Comparison of ENCODE assay signal across 8 mouse cellular contexts in genomic region chr11:80086844-80087243, GRCm38 (mm10). TPM values are rescaled to one million over a fixed set of nuclear protein-coding genes. Genes with fewer than 3 reads are reported as not detected.
DNase-seq lines count a peak whose midpoint lies in the region; ATAC-seq lines count a peak whose summit lies in the region.

No protein-coding gene starts in this region.

- WGBS in embryonic facial prominence, embryonic 11.5 days = 8% methylated on average over 5 of the region's 5 CpGs
- WGBS in heart, embryonic 10.5 days = 15% methylated on average over 5 of the region's 5 CpGs
- 7% methylated on average over 5 of the region's 5 CpGs for WGBS in liver, embryonic 15.5 days (ENCODE audit: insufficient replicate concordance)

- H3K4me2 ChIP-seq in embryonic facial prominence, embryonic 11.5 days (ENCODE audit: low read depth, low read length) = no peak overlapping the region
- peak overlapping the region; percentile 33; the same call in 1 of the 2 replicates for H3K4me2 ChIP-seq in liver, embryonic 15.5 days

- H3K4me3 ChIP-seq in embryonic facial prominence, embryonic 11.5 days (ENCODE audit: low read depth, low read length) = no peak overlapping the region
- no peak overlapping the region for H3K4me3 ChIP-seq in heart, embryonic 10.5 days
- H3K4me3 ChIP-seq in liver, embryonic 15.5 days (replicated peaks) = no peak overlapping the region

- H3K9ac ChIP-seq in embryonic facial prominence, embryonic 11.5 days (replicated peaks; ENCODE audit: low read length) = no peak overlapping the region
- H3K9ac ChIP-seq in liver, embryonic 15.5 days = no peak overlapping the region

- peak; percentile 92 for DNase-seq in adrenal gland, postnatal 14 days
- DNase-seq in embryonic facial prominence, embryonic 11.5 days (ENCODE audit: low spot score) = peak; percentile 90
- peak; percentile 91 for DNase-seq in heart, embryonic 10.5 days (ENCODE audit: low spot score)
- peak; percentile 90 to 92 for DNase-seq in kidney, postnatal 4 days
- DNase-seq in ovary, postnatal 10 days (ENCODE audit: low spot score) = peak; percentile 26
- DNase-seq in thymus, postnatal 0 days (ENCODE audit: low spot score) = peak; percentile 91

- peak; percentile 77 for ATAC-seq in CD4-positive, CD25-positive, alpha-beta regulatory T cell, adult 4 months
- no peak; the same call in 1 of the 2 replicates for ATAC-seq in embryonic facial prominence, embryonic 11.5 days (replicated peaks; ENCODE audit: insufficient number of reproducible peaks, low FRiP score, low TSS enrichment, low read depth)
- peak; percentile 66 for ATAC-seq in liver, embryonic 15.5 days (ENCODE audit: insufficient read depth)

- no peaks in the 10 kb centered on the region for H3K36me3 ChIP-seq in embryonic facial prominence, embryonic 11.5 days (replicated peaks; ENCODE audit: control insufficient read depth, insufficient read depth, low read depth, low read length)
- H3K36me3 ChIP-seq in heart, embryonic 10.5 days = no peaks in the 10 kb centered on the region
- H3K36me3 ChIP-seq in liver, embryonic 15.5 days (replicated peaks) = 0 out of 2 replicates have a peak, but pooled peaks cover 2% of the 10 kb centered on the region

- H3K9me3 ChIP-seq in embryonic facial prominence, embryonic 11.5 days (replicated peaks; ENCODE audit: control insufficient read depth, low read length) = no peaks in the 10 kb centered on the region
- no peaks in the 10 kb centered on the region for H3K9me3 ChIP-seq in heart, embryonic 10.5 days
- H3K9me3 ChIP-seq in liver, embryonic 15.5 days (replicated peaks) = no peaks in the 10 kb centered on the region

- H3K27me3 ChIP-seq in embryonic facial prominence, embryonic 11.5 days (ENCODE audit: control insufficient read depth, insufficient read depth, low read length) = no peaks in the 10 kb centered on the region
- H3K27me3 ChIP-seq in heart, embryonic 10.5 days (ENCODE audit: insufficient read depth, poor library complexity, severe bottlenecking) = no peaks in the 10 kb centered on the region
- H3K27me3 ChIP-seq in liver, embryonic 15.5 days = no peaks in the 10 kb centered on the region

- no peaks in the 10 kb centered on the region for H3K4me1 ChIP-seq in embryonic facial prominence, embryonic 11.5 days (ENCODE audit: control insufficient read depth, insufficient read depth, low read length)
- H3K4me1 ChIP-seq in heart, embryonic 10.5 days = peaks cover 9% of the 10 kb centered on the region; the same call in 1 of the 2 replicates
- H3K4me1 ChIP-seq in liver, embryonic 15.5 days (replicated peaks) = peaks cover 62% of the 10 kb centered on the region

- H3K27ac ChIP-seq in embryonic facial prominence, embryonic 11.5 days (replicated peaks; ENCODE audit: low read depth, low read length) = no peak overlapping the region
- no peak overlapping the region for H3K27ac ChIP-seq in heart, embryonic 10.5 days
- H3K27ac ChIP-seq in liver, embryonic 15.5 days (replicated peaks) = peak overlapping the region; percentile 80; the same call in 1 of the 2 replicates

RNA-seq across cellular contexts. Expression of gene Atad5, which starts 2.4 kb away (rescaled TPM):
- polyA plus RNA-seq in CD4-positive, CD25-positive, alpha-beta regulatory T cell, adult 4 months (2017; shearing (Covaris generic)) = 1 to 10 TPM; 3.5 to 3.6 TPM
- total RNA-seq in adrenal gland, postnatal 14 days (2021) = 4.6 and 4.7 TPM in 2 replicates
- polyA plus RNA-seq in embryonic facial prominence, embryonic 11.5 days (2014; fragmentation: Nextera tagmentation; extraction: Ambion mirVana) = 20.3 and 22.5 TPM in 2 replicates
- 8.4 and 11.0 TPM in 2 replicates for polyA plus RNA-seq in heart, embryonic 10.5 days (2016; fragmentation: Nextera tagmentation; extraction: Ambion mirVana)
- 9.1 and 9.4 TPM in 2 replicates for polyA plus RNA-seq in liver, embryonic 15.5 days (2015; fragmentation: Nextera tagmentation; extraction: Ambion mirVana)
- 14.9 and 15.7 TPM in 2 replicates for polyA plus RNA-seq in thymus, postnatal 0 days (2015; fragmentation: Nextera tagmentation; extraction: Ambion mirVana)

RNA-seq across cellular contexts. Expression of gene Crlf3, which starts 6.1 kb away (rescaled TPM):
- polyA plus RNA-seq in CD4-positive, CD25-positive, alpha-beta regulatory T cell, adult 4 months (2017; shearing (Covaris generic)) = 100 to 1,000 TPM; 125 to 134 TPM
- 21.5 and 32.2 TPM in 2 replicates for total RNA-seq in adrenal gland, postnatal 14 days (2021)
- 53.8 and 57.1 TPM in 2 replicates for polyA plus RNA-seq in embryonic facial prominence, embryonic 11.5 days (2014; fragmentation: Nextera tagmentation; extraction: Ambion mirVana)
- 48.1 and 57.5 TPM in 2 replicates for polyA plus RNA-seq in heart, embryonic 10.5 days (2016; fragmentation: Nextera tagmentation; extraction: Ambion mirVana)
- 106 and 115 TPM in 2 replicates for polyA plus RNA-seq in liver, embryonic 15.5 days (2015; fragmentation: Nextera tagmentation; extraction: Ambion mirVana)
- 110 and 116 TPM in 2 replicates for polyA plus RNA-seq in thymus, postnatal 0 days (2015; fragmentation: Nextera tagmentation; extraction: Ambion mirVana)

RNA-seq across cellular contexts. Expression of gene Tefm, which starts 55.1 kb away (rescaled TPM):
- polyA plus RNA-seq in CD4-positive, CD25-positive, alpha-beta regulatory T cell, adult 4 months (2017; shearing (Covaris generic)) = 10 to 100 TPM; 26.0 to 35.7 TPM
- total RNA-seq in adrenal gland, postnatal 14 days (2021) = 18.6 and 22.1 TPM in 2 replicates
- 28.4 and 29.6 TPM in 2 replicates for polyA plus RNA-seq in embryonic facial prominence, embryonic 11.5 days (2014; fragmentation: Nextera tagmentation; extraction: Ambion mirVana)
- polyA plus RNA-seq in heart, embryonic 10.5 days (2016; fragmentation: Nextera tagmentation; extraction: Ambion mirVana) = 35.4 and 36.6 TPM in 2 replicates
- polyA plus RNA-seq in liver, embryonic 15.5 days (2015; fragmentation: Nextera tagmentation; extraction: Ambion mirVana) = 11.9 and 12.2 TPM in 2 replicates
- polyA plus RNA-seq in thymus, postnatal 0 days (2015; fragmentation: Nextera tagmentation; extraction: Ambion mirVana) = 39.2 and 41.0 TPM in 2 replicates

Comparison
In these comparisons a context has a peak if more than half of its experiments do, and no peak if none do; other contexts are left out.
1. DNase-seq: peak in every context shown above with its lines; median percentile 92 in adrenal gland, postnatal 14 days; 91 in heart, embryonic 10.5 days; 91 in kidney, postnatal 4 days; 91 in thymus, postnatal 0 days; 90 in embryonic facial prominence, embryonic 11.5 days; 26 in ovary, postnatal 10 days.